Mouse (Mus musculus): ENCODE measurements around the gene Jdp2.

- TF ChIP-seq CTCF (IDR thresholded peaks at IDR 0.05; ENCODE audit: low read depth, low read length) (no peak), POLR2A (IDR thresholded peaks at IDR 0.05; ENCODE audit: extremely low read depth, insufficient read depth, low read length) (no peak)
These were observed 22.8 kb downstream of the Jdp2 start for GRCm38 (mm10) chr12:85621673-85622072.

All from liver, adult 2 months (tissue).